Comparison of ENCODE assay signal across 30 mouse cellular contexts in genomic region chr4:67547957-67548356, GRCm38 (mm10).
A peak's percentile ranks its signal among the peaks of the same experiment; 100 is the strongest.
DNase-seq lines count a peak whose midpoint lies in the region; ATAC-seq and TF ChIP-seq lines count a peak whose summit lies in the region.
"Had no signal": no experiment of that assay in that cellular context is flagged by ENCODE, and none has a peak within 500 bp of the region (broad histone marks: within the 10 kb centered on the region; RNA-seq: fewer than 3 reads in every experiment).

No protein-coding gene starts in this region.

- no peak for TF ChIP-seq CTCF in gastrocnemius, adult 2 months (IDR thresholded peaks at IDR 0.05)

- no peak overlapping the region for H3K27ac ChIP-seq in gastrocnemius, adult 2 months
- H3K27ac ChIP-seq: embryonic facial prominence, embryonic 10.5 days; embryonic facial prominence, embryonic 15.5 days; forebrain, embryonic 13.5 days; heart, embryonic 10.5 days; heart, embryonic 15.5 days; hindbrain, embryonic 12.5 days; kidney, postnatal 0 days; left cerebral cortex, adult 2 months; limb, embryonic 15.5 days; liver, embryonic 13.5 days; midbrain, embryonic 13.5 days; neural tube, embryonic 13.5 days; stomach, embryonic 15.5 days had no signal

- ATAC-seq in cerebellum, adult (ENCODE audit: insufficient number of reproducible peaks, low FRiP score, low TSS enrichment): peak; percentile 72; the same call in 1 of the 2 replicates
- ATAC-seq: forebrain, embryonic 13.5 days; intestine, embryonic 16.5 days; lung, postnatal 0 days; midbrain, embryonic 13.5 days had no signal

- intact Hi-C loops in gastrocnemius, adult 2 months (cut with DNase I): no loop called here

- peak; percentile 50 for DNase-seq in brain, adult 2 months (ENCODE audit: low read depth, low spot score)
- peak; percentile 71 for DNase-seq in cerebellum, adult 8-10 months
- peak; percentile 82 to 88 for DNase-seq in cerebellum, postnatal 25 days
- DNase-seq in adrenal gland, postnatal 25 days: no peak
- no peak for DNase-seq in gastrocnemius, adult 2 months
- DNase-seq: adrenal gland, adult 8-10 months; B cell, adult 2 months; gastrocnemius, postnatal 25 days; heart, adult 11 months; kidney, adult 8-10 months; kidney, postnatal 4 days; liver, embryonic 13.5 days; lung, adult 18-20 months; lung, postnatal 4 days; right cerebral cortex, postnatal 25 days had no signal

- H3K4me3 ChIP-seq in gastrocnemius, adult 2 months: no peak overlapping the region
- H3K4me3 ChIP-seq: embryonic facial prominence, embryonic 10.5 days; embryonic facial prominence, embryonic 15.5 days; forebrain, embryonic 13.5 days; heart, embryonic 10.5 days; heart, embryonic 15.5 days; hindbrain, embryonic 12.5 days; left cerebral cortex, adult 2 months; limb, embryonic 15.5 days; liver, embryonic 13.5 days; midbrain, embryonic 13.5 days; neural tube, embryonic 13.5 days; stomach, embryonic 15.5 days had no signal

Comparison
In these comparisons a context has a peak if more than half of its experiments do, and no peak if none do; other contexts are left out.
1. DNase-seq: peak in brain, adult 2 months (single experiment), cerebellum, adult 8-10 months (single experiment) and cerebellum, postnatal 25 days (2 of 2); none in adrenal gland, postnatal 25 days (single experiment) and gastrocnemius, adult 2 months (single experiment).